Mouse (Mus musculus) MEL (cell line): Measurements from ENCODE around the gene Farp1. TPM values are rescaled to one million over a fixed set of nuclear protein-coding genes. Genes with fewer than 3 reads are reported as not detected.

Source experiments
- DNase-seq: peaks from one replicate; pipeline ENCODE4 v3.0.0; 2011; ENCODE audit warnings: low read depth, low spot score
- H3K27ac ChIP-seq: 2 replicates; pipeline ENCODE4 v1.5.1; 2012; ENCODE audit warnings: low read depth, mild to moderate bottlenecking, control low read depth, low read length, moderate library complexity; ENCODE audit not compliant: control insufficient read depth
- H3K27me3 ChIP-seq, 2 experiments: fragments of 150-350 bp in 1 of 2; sonication (generic) in 1 of 2; 2 replicates each; pipeline ENCODE4 v1.6.1; 2012; ENCODE audit warnings: low read length in 2 of 2, mild to moderate bottlenecking in 2 of 2, improper control_type of control experiment in 1 of 2, moderate library complexity in 1 of 2; ENCODE audit not compliant: insufficient read depth in 2 of 2, control insufficient read depth in 1 of 2
- H3K36me3 ChIP-seq, 2 experiments: 2 replicates each; pipeline ENCODE4 v1.6.1; 2012 to 2014; ENCODE audit warnings: low read length in 2 of 2, improper control_type of control experiment in 1 of 2, inconsistent platforms in 1 of 2, mild to moderate bottlenecking in 1 of 2; ENCODE audit not compliant: insufficient read depth in 2 of 2, control insufficient read depth in 1 of 2
- H3K4me1 ChIP-seq, 2 experiments: fragments of 150-350 bp in 1 of 2; sonication (generic) in 1 of 2; 2 replicates each; pipeline ENCODE4 v1.6.1; 2012; ENCODE audit warnings: low read length in 2 of 2, improper control_type of control experiment in 1 of 2, mild to moderate bottlenecking in 1 of 2; ENCODE audit not compliant: insufficient read depth in 2 of 2, control insufficient read depth in 1 of 2
- H3K4me3 ChIP-seq, 2 experiments: fragments of 150-350 bp in 1 of 2; sonication (generic) in 1 of 2; 2 replicates each; pipeline ENCODE4 v1.5.1; 2012; ENCODE audit warnings: low read depth in 2 of 2, low read length in 2 of 2, mild to moderate bottlenecking in 2 of 2, moderate library complexity in 2 of 2, control low read depth in 1 of 2, improper control_type of control experiment in 1 of 2; ENCODE audit not compliant: control insufficient read depth in 1 of 2, insufficient read depth in 1 of 2
- H3K79me2 ChIP-seq: 2 replicates; pipeline ENCODE4 v1.6.1; 2012; ENCODE audit warnings: mild to moderate bottlenecking, low read length, moderate library complexity; ENCODE audit not compliant: control insufficient read depth, poor library complexity, insufficient read depth
- H3K9ac ChIP-seq: 2 replicates; pipeline ENCODE4 v1.6.1; 2012; ENCODE audit warnings: low read depth, mild to moderate bottlenecking, control low read depth, low read length, moderate library complexity; ENCODE audit not compliant: control insufficient read depth, poor library complexity, severe bottlenecking
- H3K9me3 ChIP-seq: fragments of 150-350 bp; sonication (generic); replicated peaks from 2 replicates; pipeline ENCODE4 v1.6.1; 2012; ENCODE audit warnings: mild to moderate bottlenecking, low read length, improper control_type of control experiment, moderate library complexity; ENCODE audit not compliant: insufficient read depth
- BHLHE40 ChIP-seq: IDR thresholded peaks from 2 replicates; pipeline ENCODE4 v1.6.1; 2012; ENCODE audit warnings: low read depth, mild to moderate bottlenecking, inconsistent platforms, low read length, improper control_type of control experiment, borderline replicate concordance
- CHD2 ChIP-seq: IDR thresholded peaks from 2 replicates; pipeline ENCODE4 v1.6.1; 2011; ENCODE audit warnings: low read length, improper control_type of control experiment
- CTCF ChIP-seq, 3 experiments: IDR thresholded peaks in 2 of 3; conservative IDR thresholded peaks in 1 of 3; 2 replicates each; pipeline ENCODE4 v1.5.1; 2011 to 2012; ENCODE audit warnings: low read length in 3 of 3, low read depth in 2 of 3, mild to moderate bottlenecking in 2 of 3, improper control_type of control experiment in 1 of 3, inconsistent platforms in 1 of 3, mixed read lengths in 1 of 3, moderate library complexity in 1 of 3; ENCODE audit not compliant: control insufficient read depth in 1 of 3, insufficient read depth in 1 of 3, poor library complexity in 1 of 3, severe bottlenecking in 1 of 3
- ELF1 ChIP-seq: IDR thresholded peaks from 2 replicates; pipeline ENCODE4 v1.6.1; 2014; ENCODE audit warnings: low read depth, mild to moderate bottlenecking, inconsistent platforms, low read length, improper control_type of control experiment, moderate library complexity
- HCFC1 ChIP-seq: IDR thresholded peaks from 2 replicates; pipeline ENCODE4 v1.6.1; 2012; ENCODE audit warnings: low read depth, mild to moderate bottlenecking, inconsistent platforms, low read length, improper control_type of control experiment, moderate library complexity
- JUND ChIP-seq: IDR thresholded peaks from 2 replicates; pipeline ENCODE4 v1.6.1; 2011; ENCODE audit warnings: low read depth, mild to moderate bottlenecking, improper control_type of control experiment, low read length
- KAT2A ChIP-seq: conservative IDR thresholded peaks from 2 replicates; pipeline ENCODE4 v1.6.1; 2012; ENCODE audit warnings: low read depth, low read length, improper control_type of control experiment, inconsistent platforms
- MAFK ChIP-seq: IDR thresholded peaks from 2 replicates; pipeline ENCODE4 v1.6.1; 2011; ENCODE audit warnings: low read depth, mild to moderate bottlenecking, low read length, improper control_type of control experiment, borderline replicate concordance
- MAX ChIP-seq: IDR thresholded peaks from 2 replicates; pipeline ENCODE4 v1.6.1; 2011; ENCODE audit warnings: low read length, improper control_type of control experiment
- MEF2A ChIP-seq: IDR thresholded peaks from 2 replicates; pipeline ENCODE4 v1.6.1; 2014; ENCODE audit warnings: low read depth, mild to moderate bottlenecking, inconsistent platforms, low read length, improper control_type of control experiment; ENCODE audit not compliant: poor library complexity, insufficient replicate concordance, severe bottlenecking; ENCODE audit errors: extremely low read depth
- NELFE ChIP-seq: IDR thresholded peaks from 2 replicates; pipeline ENCODE4 v1.6.1; 2011; ENCODE audit warnings: low read depth, low read length, improper control_type of control experiment
- POLR2AphosphoS2 ChIP-seq: IDR thresholded peaks from 2 replicates; pipeline ENCODE4 v1.6.1; 2011; ENCODE audit warnings: low read length, improper control_type of control experiment
- RAD21 ChIP-seq: IDR thresholded peaks from 2 replicates; pipeline ENCODE4 v1.6.1; 2011; ENCODE audit warnings: mild to moderate bottlenecking, low read depth, low read length, improper control_type of control experiment
- RCOR1 ChIP-seq: IDR thresholded peaks from 2 replicates; pipeline ENCODE4 v1.6.1; 2012; ENCODE audit warnings: low read depth, mild to moderate bottlenecking, inconsistent platforms, low read length, improper control_type of control experiment
- SMC3 ChIP-seq: IDR thresholded peaks from 2 replicates; pipeline ENCODE4 v1.6.1; 2011; ENCODE audit warnings: low read depth, low read length, improper control_type of control experiment
- TBP ChIP-seq: IDR thresholded peaks from 2 replicates; pipeline ENCODE4 v1.8.0; 2011; ENCODE audit warnings: low read depth, low read length, improper control_type of control experiment
- USF2 ChIP-seq, 2 experiments: IDR thresholded peaks; 2 replicates each; pipeline ENCODE4 v1.6.1; 2011 to 2012; ENCODE audit warnings: improper control_type of control experiment in 2 of 2, low read length in 2 of 2, borderline replicate concordance in 1 of 2, inconsistent platforms in 1 of 2, low read depth in 1 of 2, mild to moderate bottlenecking in 1 of 2; ENCODE audit not compliant: insufficient read depth in 1 of 2
- ZKSCAN1 ChIP-seq: IDR thresholded peaks from 2 replicates; pipeline ENCODE4 v1.6.1; 2012; ENCODE audit warnings: low read depth, mild to moderate bottlenecking, inconsistent platforms, low read length, improper control_type of control experiment, moderate library complexity
- ZNF384 ChIP-seq: IDR thresholded peaks from 2 replicates; pipeline ENCODE4 v1.6.1; 2012; ENCODE audit warnings: low read depth, mild to moderate bottlenecking, inconsistent platforms, low read length, improper control_type of control experiment
- polyA plus RNA-seq, 2 experiments: library from polyadenylated mRNA; stranded (reverse) in 1 of 2; unstranded in 1 of 2; fragments of >175 nt in 1 of 2; fragments of >200 nt in 1 of 2; gene quantifications; 2 replicates each; pipeline versions ENCODE4 v1.2.1 to v1.2.4; 2012; ENCODE audit warnings: low replicate concordance in 2 of 2, low read depth in 1 of 2; ENCODE audit not compliant: insufficient read length in 2 of 2, insufficient read depth in 1 of 2, missing spikeins in 1 of 2
- total RNA-seq: library from RNA; depleted of rRNA; stranded (reverse); fragments of 300-350 nt; gene quantifications from 2 replicates; pipeline ENCODE4 v1.2.3, GENCODE M21; 2012

Gene Farp1
- total and polyA plus RNA-seq, 3 experiments = 0.62 to 1.1 TPM; not detected in 1

GRCm38 (mm10) chr14:121036612-121037221, 1.7 kb downstream of the Farp1 start:
- no peak overlapping the region for H3K4me3 ChIP-seq
- H3K27me3 ChIP-seq = no peaks in the 10 kb centered on the region
- no peaks in the 10 kb centered on the region for H3K36me3 ChIP-seq
- H3K79me2 ChIP-seq = no peaks in the 10 kb centered on the region
- no peaks in the 10 kb centered on the region for H3K4me1 ChIP-seq
- DNase-seq = no peak
- no peak overlapping the region for H3K27ac ChIP-seq
- H3K9ac ChIP-seq = no peak overlapping the region
- TF ChIP-seq MEF2A (no peak), USF2 (IDR thresholded peaks at IDR 0.05; ENCODE audit: borderline replicate concordance in 1 of 2, insufficient read depth in 1 of 2, low read depth in 1 of 2, low read length in 2 of 2) (no peak), RAD21 (no peak), MAFK (no peak), RCOR1 (no peak), JUND (no peak), CHD2 (no peak), ELF1 (no peak), SMC3 (no peak), HCFC1 (no peak), TBP (no peak), ZKSCAN1 (no peak), BHLHE40 (no peak), MAX (no peak)
- H3K9me3 ChIP-seq = no peaks in the 10 kb centered on the region

GRCm38 (mm10) chr14:121037276-121037675, 2.3 kb downstream of the Farp1 start:
- Histone ChIP-seq H3K79me2 (no peaks in the 10 kb centered on the region), H3K9ac (no peak overlapping the region), H3K27ac (no peak overlapping the region), H3K9me3 (no peaks in the 10 kb centered on the region), H3K4me1 (no peaks in the 10 kb centered on the region), H3K27me3 (no peaks in the 10 kb centered on the region), H3K36me3 (no peaks in the 10 kb centered on the region), H3K4me3 (no peak overlapping the region)
- no peak for TF ChIP-seq MEF2A
- no peak for TF ChIP-seq CTCF (IDR thresholded peaks at IDR 0.05 in 2 of 3, conservative IDR thresholded peaks at IDR 0.05 in 1 of 3; ENCODE audit: control insufficient read depth in 1 of 3, insufficient read depth in 1 of 3, low read depth in 2 of 3, low read length in 3 of 3, poor library complexity in 1 of 3, severe bottlenecking in 1 of 3)
- TF ChIP-seq SMC3 = no peak
- no peak for TF ChIP-seq POLR2AphosphoS2
- TF ChIP-seq USF2 (IDR thresholded peaks at IDR 0.05; ENCODE audit: borderline replicate concordance in 1 of 2, insufficient read depth in 1 of 2, low read depth in 1 of 2, low read length in 2 of 2) = no peak
- TF ChIP-seq RCOR1 = no peak
- no peak for TF ChIP-seq ZNF384
- no peak for TF ChIP-seq KAT2A
- no peak for TF ChIP-seq NELFE
- no peak for DNase-seq
